Mouse (Mus musculus) heart, embryonic 11.5 days (tissue): Measurements from ENCODE around the gene Vmn1r200. TPM values are rescaled to one million over a fixed set of nuclear protein-coding genes. Genes with fewer than 3 reads are reported as not detected.

ENCODE experiments used
- polyA plus RNA-seq: library from polyadenylated mRNA; unstranded; fragments of >200 nt; fragmentation: Nextera tagmentation; extraction: Ambion mirVana; gene quantifications from 2 replicates; pipeline ENCODE4 v1.2.1, GENCODE M21; 2014

Gene Vmn1r200
- polyA plus RNA-seq, 1 experiment from 2014 or later = not detected

Other genes starting within 250 kb of the Vmn1r200 start
- not detected in 2 replicates for gene Vmn1r191, start 206.4 kb upstream of the Vmn1r200 start, polyA plus RNA-seq
- gene Vmn1r192, start 199.2 kb upstream of the Vmn1r200 start, polyA plus RNA-seq = not detected in 2 replicates
- not detected in 2 replicates for gene Vmn1r193, start 167.2 kb upstream of the Vmn1r200 start, polyA plus RNA-seq
- gene Vmn1r194, start 146.2 kb upstream of the Vmn1r200 start, polyA plus RNA-seq = not detected in 2 replicates
- gene Vmn1r195, start 119.9 kb upstream of the Vmn1r200 start, polyA plus RNA-seq = not detected in 2 replicates
- gene Vmn1r196, start 100.5 kb upstream of the Vmn1r200 start, polyA plus RNA-seq = not detected in 2 replicates
- gene Vmn1r197, start 65.8 kb upstream of the Vmn1r200 start, polyA plus RNA-seq = not detected in 2 replicates
- not detected in 2 replicates for gene Vmn1r198, start 40.0 kb upstream of the Vmn1r200 start, polyA plus RNA-seq
- gene Vmn1r199, start 10.6 kb upstream of the Vmn1r200 start, polyA plus RNA-seq = not detected in 2 replicates
- gene Vmn1r201, start 81.5 kb downstream of the Vmn1r200 start, polyA plus RNA-seq = not detected in 2 replicates
- gene Vmn1r202, start 115.0 kb downstream of the Vmn1r200 start, polyA plus RNA-seq = not detected in 2 replicates
- gene Vmn1r203, start 127.7 kb downstream of the Vmn1r200 start, polyA plus RNA-seq = not detected in 2 replicates
- gene Vmn1r204, start 162.8 kb downstream of the Vmn1r200 start, polyA plus RNA-seq = not detected in 2 replicates
- gene Vmn1r205, start 202.6 kb downstream of the Vmn1r200 start, polyA plus RNA-seq = not detected in 2 replicates
- gene Vmn1r206, start 233.9 kb downstream of the Vmn1r200 start, polyA plus RNA-seq = not detected in 2 replicates